ENCODE assay signal across 9 mouse cellular contexts in genomic region chr13:70233896-70234799, GRCm38 (mm10).
DNase-seq lines count a peak whose midpoint lies in the region; ATAC-seq and TF ChIP-seq lines count a peak whose summit lies in the region.
"Had no signal": no experiment of that assay in that cellular context is flagged by ENCODE, and none has a peak within 500 bp of the region (broad histone marks: within the 10 kb centered on the region; RNA-seq: fewer than 3 reads in every experiment).

No protein-coding gene starts in this region.

- no peak overlapping the region for H3K27ac ChIP-seq in intestine, embryonic 16.5 days (ENCODE audit: low read length)
- H3K27ac ChIP-seq in midbrain, embryonic 11.5 days (ENCODE audit: low read depth, low read length): no peak overlapping the region
- H3K27ac ChIP-seq in stomach, postnatal 0 days (replicated peaks): no peak overlapping the region

- ATAC-seq in common myeloid progenitor, adult 5-6 weeks (replicated peaks; ENCODE audit: low read depth, poor library complexity, severe bottlenecking): peak; percentile 80
- ATAC-seq in intestine, embryonic 16.5 days: peak; percentile 65
- peak; percentile 85 for ATAC-seq in midbrain, embryonic 11.5 days (ENCODE audit: low FRiP score)
- ATAC-seq in stomach, postnatal 0 days (ENCODE audit: low FRiP score, low TSS enrichment): peak; percentile 69

- H3K4me3 ChIP-seq in intestine, embryonic 16.5 days (ENCODE audit: low read length): no peak overlapping the region
- no peak overlapping the region for H3K4me3 ChIP-seq in midbrain, embryonic 11.5 days (ENCODE audit: low read depth, low read length)
- H3K4me3 ChIP-seq in stomach, postnatal 0 days (ENCODE audit: low read depth, low read length): no peak overlapping the region
- H3K4me3 ChIP-seq: myocyte had no signal

- no peak overlapping the region for H3K4me2 ChIP-seq in intestine, embryonic 16.5 days (ENCODE audit: low read depth, low read length)
- peak overlapping the region; percentile 33; the same call in 1 of the 2 replicates for H3K4me2 ChIP-seq in midbrain, embryonic 11.5 days
- H3K4me2 ChIP-seq in stomach, postnatal 0 days (replicated peaks; ENCODE audit: low read depth): no peak overlapping the region

- H3K36me3 ChIP-seq in intestine, embryonic 16.5 days (ENCODE audit: control insufficient read depth, insufficient read depth, low read length): no peaks in the 10 kb centered on the region
- H3K36me3 ChIP-seq in midbrain, embryonic 11.5 days (ENCODE audit: control insufficient read depth, insufficient read depth, low read length): no peaks in the 10 kb centered on the region
- no peaks in the 10 kb centered on the region for H3K36me3 ChIP-seq in stomach, postnatal 0 days (ENCODE audit: control insufficient read depth, insufficient read depth, low read length)

- H3K4me1 ChIP-seq in intestine, embryonic 16.5 days (ENCODE audit: control insufficient read depth, insufficient read depth, low read length): no peaks in the 10 kb centered on the region
- H3K4me1 ChIP-seq in midbrain, embryonic 11.5 days (ENCODE audit: control insufficient read depth, insufficient read depth, low read length): no peaks in the 10 kb centered on the region
- no peaks in the 10 kb centered on the region for H3K4me1 ChIP-seq in stomach, postnatal 0 days (replicated peaks; ENCODE audit: control insufficient read depth, insufficient read depth)

- WGBS in intestine, embryonic 16.5 days: 36% methylated on average over 22 of the region's 22 CpGs
- WGBS in midbrain, embryonic 11.5 days: 39% methylated on average over 22 of the region's 22 CpGs
- 40% methylated on average over 22 of the region's 22 CpGs for WGBS in stomach, postnatal 0 days

- no peak for TF ChIP-seq EP300 in stomach, postnatal 0 days (optimal IDR thresholded peaks at IDR 0.05)

- no peak overlapping the region for H3K9ac ChIP-seq in intestine, embryonic 16.5 days (ENCODE audit: low read depth, low read length)
- H3K9ac ChIP-seq in midbrain, embryonic 11.5 days (ENCODE audit: low read length): no peak overlapping the region
- H3K9ac ChIP-seq in stomach, postnatal 0 days (ENCODE audit: low read length): no peak overlapping the region

- no peaks in the 10 kb centered on the region for H3K9me3 ChIP-seq in intestine, embryonic 16.5 days (ENCODE audit: control insufficient read depth, low read length)
- H3K9me3 ChIP-seq in midbrain, embryonic 11.5 days (ENCODE audit: control insufficient read depth, low read length): no peaks in the 10 kb centered on the region
- H3K9me3 ChIP-seq in stomach, postnatal 0 days (ENCODE audit: control insufficient read depth, low read length): no peaks in the 10 kb centered on the region

- peak; percentile 25 for DNase-seq in gastrocnemius, adult 18-20 months (ENCODE audit: low spot score)
- DNase-seq in gastrocnemius, postnatal 25 days: no peak
- DNase-seq in gastrocnemius, postnatal 10 days: peak; percentile 78
- DNase-seq in left cerebral cortex, postnatal 14 days (ENCODE audit: low spot score in 2 of 2): peak; percentile 83 to 85
- DNase-seq in midbrain, embryonic 11.5 days (ENCODE audit: low spot score, missing footprints): peak; percentile 98
- DNase-seq in stomach, postnatal 0 days (ENCODE audit: low spot score): peak; percentile 80

- intact Hi-C loops in left cerebral cortex, postnatal 14 days (cut with DNase I): no loop called here

- no peaks in the 10 kb centered on the region for H3K27me3 ChIP-seq in intestine, embryonic 16.5 days (replicated peaks; ENCODE audit: control insufficient read depth, insufficient read depth, low read length)
- no peaks in the 10 kb centered on the region for H3K27me3 ChIP-seq in midbrain, embryonic 11.5 days (ENCODE audit: control insufficient read depth, insufficient read depth, low read length)
- no peaks in the 10 kb centered on the region for H3K27me3 ChIP-seq in stomach, postnatal 0 days (ENCODE audit: control insufficient read depth, insufficient read depth, low read length)

- peak; percentile 92 for TF ChIP-seq CTCF in stomach, postnatal 0 days (IDR thresholded peaks at IDR 0.05; ENCODE audit: low read depth)
